Mouse (Mus musculus): ENCODE results near the gene Dct. TPM values are rescaled to one million over a fixed set of nuclear protein-coding genes. Genes with fewer than 3 reads are reported as not detected.

The Dct gene
- polyA plus RNA-seq, 1 experiment: 10.4 TPM

GRCm38 (mm10) chr14:118057696-118058580 lies 5.9 kb upstream of the Dct start:
- Histone ChIP-seq H3K36me3 (ENCODE audit: control insufficient read depth, insufficient read depth, low read length) (no peaks in the 10 kb centered on the region), H3K4me1 (ENCODE audit: control insufficient read depth, insufficient read depth, insufficient read length) (no peaks in the 10 kb centered on the region), H3K4me3 (ENCODE audit: extremely low read depth, insufficient read depth, insufficient read length) (no peak overlapping the region), H3K27me3 (ENCODE audit: control insufficient read depth, insufficient read depth, low read length) (no peaks in the 10 kb centered on the region), H3K27ac (ENCODE audit: insufficient read depth, low read length) (no peak overlapping the region)
- TF ChIP-seq CTCF (IDR thresholded peaks at IDR 0.05; ENCODE audit: extremely low read depth, insufficient read depth, insufficient read length, insufficient replicate concordance): no peak
- no peak for TF ChIP-seq POLR2A (IDR thresholded peaks at IDR 0.05; ENCODE audit: low read depth, low read length)
- no peak for DNase-seq (ENCODE audit: low read depth in 1 of 2, low spot score in 2 of 2)
- WGBS: 88% methylated on average over 25 of the region's 25 CpGs

DNA sequence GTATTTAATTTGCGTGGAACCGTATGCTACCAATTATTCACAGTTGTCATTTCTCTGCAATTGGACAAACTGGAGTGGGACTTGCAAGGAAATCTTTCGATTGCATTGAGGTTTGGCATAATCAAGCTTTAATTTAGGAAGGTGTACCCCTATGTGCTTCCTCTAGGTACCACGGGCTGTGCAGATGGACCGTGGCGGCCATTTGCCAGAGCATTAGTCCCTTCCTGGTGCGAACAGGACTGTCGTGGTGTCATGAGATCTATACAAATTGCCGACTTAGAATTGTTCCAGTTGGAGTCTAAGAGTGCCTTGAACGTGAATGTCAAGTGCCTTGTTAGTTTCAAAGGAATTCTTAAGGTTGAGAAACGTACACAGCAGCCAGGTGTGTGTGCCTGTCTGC lies 726 bp upstream of the Dct start:
- no peak for TF ChIP-seq CTCF (IDR thresholded peaks at IDR 0.05; ENCODE audit: extremely low read depth, insufficient read depth, insufficient read length, insufficient replicate concordance)
- no peak for TF ChIP-seq POLR2A (IDR thresholded peaks at IDR 0.05; ENCODE audit: low read depth, low read length)
- WGBS: 89% methylated on average over 11 of the region's 11 CpGs

DNA sequence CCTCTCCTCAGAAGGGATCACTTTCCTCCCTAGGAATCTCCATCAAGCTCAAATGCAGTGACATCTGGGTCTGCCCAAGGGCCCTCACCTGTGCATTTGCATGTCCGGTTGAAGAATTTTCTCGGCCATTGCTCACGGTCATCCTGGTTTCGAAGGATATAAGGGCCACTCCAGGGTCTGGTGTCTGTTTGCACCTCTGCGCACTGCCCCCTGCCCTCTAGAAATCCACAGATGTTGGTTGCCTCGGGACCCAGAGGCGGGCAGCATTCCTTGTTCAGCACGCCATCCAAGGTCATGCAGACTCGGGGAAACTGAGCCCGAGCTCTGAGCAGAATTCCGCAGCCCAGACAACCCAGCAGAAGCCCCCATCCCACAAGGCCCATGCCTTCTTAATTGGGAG lies 648 bp downstream of the Dct start:
- no peak for TF ChIP-seq POLR2A (IDR thresholded peaks at IDR 0.05; ENCODE audit: low read depth, low read length)
- TF ChIP-seq CTCF (IDR thresholded peaks at IDR 0.05; ENCODE audit: extremely low read depth, insufficient read depth, insufficient read length, insufficient replicate concordance): no peak
- no peak for DNase-seq (ENCODE audit: low read depth in 1 of 2, low spot score in 2 of 2)
- Histone ChIP-seq H3K4me1 (ENCODE audit: control insufficient read depth, insufficient read depth, insufficient read length) (no peaks in the 10 kb centered on the region), H3K4me3 (ENCODE audit: extremely low read depth, insufficient read depth, insufficient read length) (no peak overlapping the region), H3K36me3 (ENCODE audit: control insufficient read depth, insufficient read depth, low read length) (no peaks in the 10 kb centered on the region), H3K27me3 (ENCODE audit: control insufficient read depth, insufficient read depth, low read length) (no peaks in the 10 kb centered on the region), H3K27ac (ENCODE audit: insufficient read depth, low read length) (no peak overlapping the region)
- WGBS: 92% methylated on average over 11 of the region's 11 CpGs

More for the DNA sequence above, 726 bp upstream of the Dct start:
- Histone ChIP-seq H3K4me1 (ENCODE audit: control insufficient read depth, insufficient read depth, insufficient read length) (no peaks in the 10 kb centered on the region), H3K36me3 (ENCODE audit: control insufficient read depth, insufficient read depth, low read length) (no peaks in the 10 kb centered on the region), H3K27ac (ENCODE audit: insufficient read depth, low read length) (no peak overlapping the region), H3K4me3 (ENCODE audit: extremely low read depth, insufficient read depth, insufficient read length) (no peak overlapping the region), H3K27me3 (ENCODE audit: control insufficient read depth, insufficient read depth, low read length) (no peaks in the 10 kb centered on the region)
- no peak for DNase-seq (ENCODE audit: low read depth in 1 of 2, low spot score in 2 of 2)

GRCm38 (mm10) chr14:118050990-118051389 lies 1.1 kb downstream of the Dct start:
- Histone ChIP-seq H3K27me3 (ENCODE audit: control insufficient read depth, insufficient read depth, low read length) (no peaks in the 10 kb centered on the region), H3K4me1 (ENCODE audit: control insufficient read depth, insufficient read depth, insufficient read length) (no peaks in the 10 kb centered on the region), H3K27ac (ENCODE audit: insufficient read depth, low read length) (no peak overlapping the region), H3K36me3 (ENCODE audit: control insufficient read depth, insufficient read depth, low read length) (no peaks in the 10 kb centered on the region), H3K4me3 (ENCODE audit: extremely low read depth, insufficient read depth, insufficient read length) (no peak overlapping the region)
- DNase-seq (ENCODE audit: low read depth in 1 of 2, low spot score in 2 of 2): no peak
- WGBS: 91% methylated on average over 12 of the region's 12 CpGs
- TF ChIP-seq POLR2A (IDR thresholded peaks at IDR 0.05; ENCODE audit: low read depth, low read length) (no peak), CTCF (IDR thresholded peaks at IDR 0.05; ENCODE audit: extremely low read depth, insufficient read depth, insufficient read length, insufficient replicate concordance) (no peak)

GRCm38 (mm10) chr14:118050431-118050830 lies 1.6 kb downstream of the Dct start:
- TF ChIP-seq POLR2A (IDR thresholded peaks at IDR 0.05; ENCODE audit: low read depth, low read length) (no peak), CTCF (IDR thresholded peaks at IDR 0.05; ENCODE audit: extremely low read depth, insufficient read depth, insufficient read length, insufficient replicate concordance) (no peak)
- Histone ChIP-seq H3K4me3 (ENCODE audit: extremely low read depth, insufficient read depth, insufficient read length) (no peak overlapping the region), H3K36me3 (ENCODE audit: control insufficient read depth, insufficient read depth, low read length) (no peaks in the 10 kb centered on the region), H3K27me3 (ENCODE audit: control insufficient read depth, insufficient read depth, low read length) (no peaks in the 10 kb centered on the region), H3K4me1 (ENCODE audit: control insufficient read depth, insufficient read depth, insufficient read length) (no peaks in the 10 kb centered on the region), H3K27ac (ENCODE audit: insufficient read depth, low read length) (no peak overlapping the region)
- 89% methylated on average over 10 of the region's 10 CpGs for WGBS
- no peak for DNase-seq (ENCODE audit: low read depth in 1 of 2, low spot score in 2 of 2)

- DNase-seq (ENCODE audit: low read depth in 1 of 2, low spot score in 2 of 2): no peak
- WGBS: 13% methylated on average over 12 of the region's 12 CpGs
- TF ChIP-seq CTCF (IDR thresholded peaks at IDR 0.05; ENCODE audit: extremely low read depth, insufficient read depth, insufficient read length, insufficient replicate concordance): no peak
- no peak for TF ChIP-seq POLR2A (IDR thresholded peaks at IDR 0.05; ENCODE audit: low read depth, low read length)
- Histone ChIP-seq H3K27me3 (ENCODE audit: control insufficient read depth, insufficient read depth, low read length) (no peaks in the 10 kb centered on the region), H3K36me3 (ENCODE audit: control insufficient read depth, insufficient read depth, low read length) (no peaks in the 10 kb centered on the region), H3K27ac (ENCODE audit: insufficient read depth, low read length) (no peak overlapping the region), H3K4me3 (ENCODE audit: extremely low read depth, insufficient read depth, insufficient read length) (no peak overlapping the region), H3K4me1 (ENCODE audit: control insufficient read depth, insufficient read depth, insufficient read length) (no peaks in the 10 kb centered on the region)
Measured at GRCm38 (mm10) chr14:118049648-118050238, 2.3 kb downstream of the Dct start.

DNA sequence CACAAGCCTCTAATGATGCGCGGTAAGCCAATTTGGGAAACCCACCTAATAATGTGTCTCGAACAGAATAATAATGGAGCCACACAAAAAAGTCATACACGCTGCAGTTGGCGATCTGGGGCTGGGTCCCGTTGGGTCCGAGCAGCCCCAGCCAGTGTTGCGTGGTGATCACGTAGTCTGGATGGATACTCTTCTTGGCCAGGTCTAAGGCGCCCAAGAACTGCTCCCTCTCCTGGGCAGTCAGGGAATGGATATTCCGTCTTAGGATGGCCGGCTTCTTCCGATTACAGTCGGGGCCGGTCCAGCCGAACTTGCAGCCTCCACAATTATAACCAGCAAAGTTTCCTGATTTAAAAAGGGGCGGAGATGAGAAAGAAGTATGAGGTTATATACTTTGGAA lies 9.1 kb downstream of the Dct start:
- H3K27ac ChIP-seq (ENCODE audit: insufficient read depth, low read length): no peak overlapping the region
- H3K4me1 ChIP-seq (ENCODE audit: control insufficient read depth, insufficient read depth, insufficient read length): no peaks in the 10 kb centered on the region
- no peaks in the 10 kb centered on the region for H3K36me3 ChIP-seq (ENCODE audit: control insufficient read depth, insufficient read depth, low read length)
- WGBS: 92% methylated on average over 17 of the region's 17 CpGs
- no peak for DNase-seq (ENCODE audit: low read depth in 1 of 2, low spot score in 2 of 2)
- no peak for TF ChIP-seq POLR2A (IDR thresholded peaks at IDR 0.05; ENCODE audit: low read depth, low read length)
- TF ChIP-seq CTCF (IDR thresholded peaks at IDR 0.05; ENCODE audit: extremely low read depth, insufficient read depth, insufficient read length, insufficient replicate concordance): no peak
- no peak overlapping the region for H3K4me3 ChIP-seq (ENCODE audit: extremely low read depth, insufficient read depth, insufficient read length)
- no peaks in the 10 kb centered on the region for H3K27me3 ChIP-seq (ENCODE audit: control insufficient read depth, insufficient read depth, low read length)

Measured in spleen, adult 2 months (tissue).